Mouse (Mus musculus): ENCODE data around the gene Coil. TPM values are rescaled to one million over a fixed set of nuclear protein-coding genes. Genes with fewer than 3 reads are reported as not detected.

The Coil gene
- polyA plus RNA-seq, 1 experiment, result 14.7 TPM

DNA sequence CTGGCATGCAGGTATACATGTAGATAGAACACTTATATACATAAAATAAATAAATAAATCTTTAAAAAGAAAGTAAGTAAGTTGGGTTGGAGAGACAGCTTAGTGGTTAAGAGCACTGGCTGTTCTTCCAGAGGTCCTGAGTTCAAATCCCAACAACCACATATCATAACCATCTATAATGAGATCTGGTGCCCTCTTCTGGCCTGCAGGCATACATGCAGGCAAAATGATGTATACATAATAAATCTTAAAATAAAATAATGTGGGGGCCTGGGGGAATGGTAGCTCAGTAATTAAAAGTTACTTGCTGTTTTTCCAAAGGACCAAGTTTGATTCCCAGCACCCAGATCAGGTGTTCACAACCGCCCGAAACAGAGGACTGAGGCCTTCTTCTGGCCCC is 31.3 kb upstream of the Coil start:
- no peak for DNase-seq
- Histone ChIP-seq H3K27me3 (ENCODE audit: control insufficient read depth, insufficient read depth, low read length) (no peaks in the 10 kb centered on the region), H3K4me3 (ENCODE audit: control insufficient read depth, insufficient read depth, low read length) (no peak overlapping the region), H3K36me3 (ENCODE audit: control insufficient read depth, insufficient read depth, low read length) (no peaks in the 10 kb centered on the region), H3K4me1 (replicated peaks; ENCODE audit: control insufficient read depth, insufficient read depth, low read length) (no peaks in the 10 kb centered on the region), H3K27ac (ENCODE audit: control insufficient read depth, insufficient read depth, low read length) (no peak overlapping the region)
- 99% methylated on average over 2 of the region's 2 CpGs for WGBS
- TF ChIP-seq POLR2A (IDR thresholded peaks at IDR 0.05; ENCODE audit: control insufficient read depth, extremely low read depth, insufficient read depth, low read length, poor library complexity) (no peak), CTCF (IDR thresholded peaks at IDR 0.05; ENCODE audit: borderline replicate concordance, control insufficient read depth, extremely low read depth, insufficient read depth, low read length, poor library complexity) (no peak)

GRCm38 (mm10) chr11:88939634-88940033 is 30.4 kb upstream of the Coil start:
- TF ChIP-seq POLR2A (IDR thresholded peaks at IDR 0.05; ENCODE audit: control insufficient read depth, extremely low read depth, insufficient read depth, low read length, poor library complexity) (no peak), CTCF (IDR thresholded peaks at IDR 0.05; ENCODE audit: borderline replicate concordance, control insufficient read depth, extremely low read depth, insufficient read depth, low read length, poor library complexity) (no peak)
- Histone ChIP-seq H3K4me1 (replicated peaks; ENCODE audit: control insufficient read depth, insufficient read depth, low read length) (no peaks in the 10 kb centered on the region), H3K27me3 (ENCODE audit: control insufficient read depth, insufficient read depth, low read length) (no peaks in the 10 kb centered on the region), H3K27ac (ENCODE audit: control insufficient read depth, insufficient read depth, low read length) (no peak overlapping the region), H3K4me3 (ENCODE audit: control insufficient read depth, insufficient read depth, low read length) (no peak overlapping the region), H3K36me3 (ENCODE audit: control insufficient read depth, insufficient read depth, low read length) (no peaks in the 10 kb centered on the region)
- WGBS, result 97% methylated on average over 4 of the region's 4 CpGs
- DNase-seq, result no peak

GRCm38 (mm10) chr11:88941489-88941888 is 28.6 kb upstream of the Coil start:
- 84% methylated on average over 12 of the region's 12 CpGs for WGBS
- TF ChIP-seq CTCF (IDR thresholded peaks at IDR 0.05; ENCODE audit: borderline replicate concordance, control insufficient read depth, extremely low read depth, insufficient read depth, low read length, poor library complexity) (no peak), POLR2A (IDR thresholded peaks at IDR 0.05; ENCODE audit: control insufficient read depth, extremely low read depth, insufficient read depth, low read length, poor library complexity) (no peak)
- no peak overlapping the region for H3K4me3 ChIP-seq (ENCODE audit: control insufficient read depth, insufficient read depth, low read length)
- no peaks in the 10 kb centered on the region for H3K36me3 ChIP-seq (ENCODE audit: control insufficient read depth, insufficient read depth, low read length)
- no peaks in the 10 kb centered on the region for H3K27me3 ChIP-seq (ENCODE audit: control insufficient read depth, insufficient read depth, low read length)
- DNase-seq, result no peak
- no peaks in the 10 kb centered on the region for H3K4me1 ChIP-seq (replicated peaks; ENCODE audit: control insufficient read depth, insufficient read depth, low read length)
- H3K27ac ChIP-seq (ENCODE audit: control insufficient read depth, insufficient read depth, low read length), result no peak overlapping the region

- no peak for TF ChIP-seq CTCF (IDR thresholded peaks at IDR 0.05; ENCODE audit: borderline replicate concordance, control insufficient read depth, extremely low read depth, insufficient read depth, low read length, poor library complexity)
- Histone ChIP-seq H3K36me3 (ENCODE audit: control insufficient read depth, insufficient read depth, low read length) (no peaks in the 10 kb centered on the region), H3K4me1 (replicated peaks; ENCODE audit: control insufficient read depth, insufficient read depth, low read length) (0 out of 2 replicates have a peak, but pooled peaks cover 2% of the 10 kb centered on the region), H3K27me3 (ENCODE audit: control insufficient read depth, insufficient read depth, low read length) (no peaks in the 10 kb centered on the region), H3K27ac (ENCODE audit: control insufficient read depth, insufficient read depth, low read length) (no peak overlapping the region), H3K4me3 (ENCODE audit: control insufficient read depth, insufficient read depth, low read length) (no peak overlapping the region)
- 70% methylated on average over 8 of the region's 8 CpGs for WGBS
- DNase-seq, result no peak
Observed at GRCm38 (mm10) chr11:88945971-88946585, 24.0 kb upstream of the Coil start.

DNA sequence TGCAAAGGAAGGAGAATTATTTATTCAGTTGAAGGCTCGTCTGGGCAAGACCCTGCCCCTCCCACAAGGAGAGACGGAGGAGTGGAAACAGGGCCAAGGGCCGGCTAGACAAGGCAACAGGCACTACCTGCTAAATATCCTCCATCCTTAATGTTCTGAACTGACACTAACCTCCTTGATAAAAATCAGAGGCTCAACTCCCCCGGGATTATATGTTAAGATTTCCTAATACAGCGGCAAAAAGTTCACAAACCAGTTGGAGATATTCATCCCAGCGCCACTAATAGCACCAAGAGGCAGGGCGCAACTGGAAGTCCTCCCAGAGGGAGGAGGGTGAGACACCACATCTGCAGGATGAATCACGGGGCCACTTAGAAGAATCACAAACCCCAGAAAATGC is 21.2 kb upstream of the Coil start:
- no peaks in the 10 kb centered on the region for H3K27me3 ChIP-seq (ENCODE audit: control insufficient read depth, insufficient read depth, low read length)
- no peak for DNase-seq

DNA sequence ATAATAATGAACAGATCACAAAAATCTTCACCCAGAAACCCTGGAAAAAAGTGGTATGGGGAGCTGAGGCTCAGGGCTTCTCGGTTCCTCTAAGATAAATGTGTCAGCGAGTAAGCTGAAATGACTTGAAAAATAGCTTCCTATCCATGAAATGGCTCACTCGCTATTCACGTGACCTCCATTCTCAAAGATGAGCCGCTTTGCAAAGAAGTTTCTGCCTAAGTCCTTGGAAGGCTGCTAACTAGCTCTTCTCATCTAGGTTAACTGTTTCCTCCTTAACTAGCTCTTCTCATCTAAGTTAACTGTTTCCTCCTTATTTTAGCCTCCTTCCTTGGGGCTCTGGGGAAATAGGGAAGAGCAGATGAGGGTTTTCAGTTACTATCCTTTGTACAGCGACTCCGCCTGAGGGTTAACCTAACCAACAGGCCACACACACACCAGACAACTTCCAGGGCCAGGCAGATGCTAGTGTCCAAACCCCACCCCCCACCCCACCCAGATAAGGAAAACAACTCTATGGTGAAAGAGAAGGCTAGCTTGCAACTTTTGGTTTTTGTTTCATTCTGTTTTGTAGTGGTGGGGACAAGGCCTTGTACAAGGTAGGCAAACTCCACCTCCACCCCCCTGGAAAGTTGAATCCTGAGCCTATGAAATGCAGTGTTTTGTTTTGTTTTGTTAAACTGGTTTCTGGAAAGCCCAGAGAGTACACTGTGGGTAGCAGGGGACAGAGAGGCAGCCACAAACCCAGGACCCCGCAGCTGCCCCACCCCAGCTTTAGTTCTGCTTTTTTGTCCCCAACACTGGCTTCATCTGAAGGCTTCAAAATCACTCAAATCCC is 20.0 kb upstream of the Coil start:
- H3K36me3 ChIP-seq (ENCODE audit: control insufficient read depth, insufficient read depth, low read length), result no peaks in the 10 kb centered on the region
- TF ChIP-seq POLR2A (IDR thresholded peaks at IDR 0.05; ENCODE audit: control insufficient read depth, extremely low read depth, insufficient read depth, low read length, poor library complexity) (no peak), CTCF (IDR thresholded peaks at IDR 0.05; ENCODE audit: borderline replicate concordance, control insufficient read depth, extremely low read depth, insufficient read depth, low read length, poor library complexity) (no peak)
- H3K27ac ChIP-seq (ENCODE audit: control insufficient read depth, insufficient read depth, low read length), result no peak overlapping the region
- H3K4me1 ChIP-seq (replicated peaks; ENCODE audit: control insufficient read depth, insufficient read depth, low read length), result 0 out of 2 replicates have a peak, but pooled peaks cover 2% of the 10 kb centered on the region
- WGBS, result 67% methylated on average over 8 of the region's 8 CpGs
- H3K27me3 ChIP-seq (ENCODE audit: control insufficient read depth, insufficient read depth, low read length), result no peaks in the 10 kb centered on the region
- no peak for DNase-seq
- no peak overlapping the region for H3K4me3 ChIP-seq (ENCODE audit: control insufficient read depth, insufficient read depth, low read length)

More for the DNA sequence above, 21.2 kb upstream of the Coil start:
- Histone ChIP-seq H3K4me3 (ENCODE audit: control insufficient read depth, insufficient read depth, low read length) (no peak overlapping the region), H3K4me1 (replicated peaks; ENCODE audit: control insufficient read depth, insufficient read depth, low read length) (0 out of 2 replicates have a peak, but pooled peaks cover 2% of the 10 kb centered on the region), H3K27ac (ENCODE audit: control insufficient read depth, insufficient read depth, low read length) (no peak overlapping the region), H3K36me3 (ENCODE audit: control insufficient read depth, insufficient read depth, low read length) (no peaks in the 10 kb centered on the region)
- TF ChIP-seq POLR2A (IDR thresholded peaks at IDR 0.05; ENCODE audit: control insufficient read depth, extremely low read depth, insufficient read depth, low read length, poor library complexity), result no peak
- TF ChIP-seq CTCF (IDR thresholded peaks at IDR 0.05; ENCODE audit: borderline replicate concordance, control insufficient read depth, extremely low read depth, insufficient read depth, low read length, poor library complexity), result no peak
- 91% methylated on average over 8 of the region's 8 CpGs for WGBS

Data from thymus, adult 2 months (tissue).